10 mouse cellular contexts compared by ENCODE assay signal in genomic region chr4:129934177-129934855, GRCm38 (mm10). TPM values are rescaled to one million over a fixed set of nuclear protein-coding genes. Genes with fewer than 3 reads are reported as not detected.
A peak's percentile ranks its signal among the peaks of the same experiment; 100 is the strongest.
DNase-seq lines count a peak whose midpoint lies in the region; ATAC-seq lines count a peak whose summit lies in the region.
"Had no signal": no experiment of that assay in that cellular context is flagged by ENCODE, and none has a peak within 500 bp of the region (broad histone marks: within the 10 kb centered on the region; RNA-seq: fewer than 3 reads in every experiment).

No protein-coding gene starts in this region.

- H3K27me3 ChIP-seq in midbrain, embryonic 14.5 days (ENCODE audit: control insufficient read depth, insufficient read depth, low read length), result no peaks in the 10 kb centered on the region

- peak; percentile 96 for DNase-seq in brain, adult 2 months (ENCODE audit: low read depth, low spot score)
- peak; percentile 10 to 14 for DNase-seq in cerebellum, adult 18-20 months
- DNase-seq in layer of hippocampus, adult 11-12 months (ENCODE audit: low spot score), result peak; percentile 87
- DNase-seq in midbrain, embryonic 14.5 days, result peak; percentile 72
- DNase-seq in ovary, postnatal 14 days (ENCODE audit: low spot score), result no peak
- no peak for DNase-seq in lung, postnatal 36 days
- DNase-seq in thymus, postnatal 4 days, result no peak

- no peaks in the 10 kb centered on the region for H3K9me3 ChIP-seq in midbrain, embryonic 14.5 days (ENCODE audit: control insufficient read depth, low read length)
- H3K9me3 ChIP-seq: kidney, embryonic 15.5 days had no signal

- H3K4me2 ChIP-seq in midbrain, embryonic 14.5 days (ENCODE audit: low read length), result no peak overlapping the region
- H3K4me2 ChIP-seq: kidney, embryonic 15.5 days had no signal

- no peaks in the 10 kb centered on the region for H3K36me3 ChIP-seq in midbrain, embryonic 14.5 days (ENCODE audit: control insufficient read depth, insufficient read depth, low read length)
- H3K36me3 ChIP-seq: kidney, embryonic 15.5 days had no signal

- H3K4me3 ChIP-seq in midbrain, embryonic 14.5 days (replicated peaks; ENCODE audit: low read depth, low read length), result no peak overlapping the region
- H3K4me3 ChIP-seq: kidney, embryonic 15.5 days had no signal

- 0 out of 2 replicates have a peak, but pooled peaks cover 9% of the 10 kb centered on the region for H3K4me1 ChIP-seq in midbrain, embryonic 14.5 days (ENCODE audit: control insufficient read depth, insufficient read depth, low read length)

- 64% methylated on average over 16 of the region's 16 CpGs for WGBS in midbrain, embryonic 14.5 days

- H3K9ac ChIP-seq in midbrain, embryonic 14.5 days (replicated peaks; ENCODE audit: low read length), result no peak overlapping the region
- H3K9ac ChIP-seq: kidney, embryonic 15.5 days had no signal

- H3K27ac ChIP-seq in midbrain, embryonic 14.5 days (replicated peaks; ENCODE audit: low read depth, low read length), result 0 out of 2 replicates have a peak overlapping the region, but pooled peaks have one; percentile 13
- H3K27ac ChIP-seq: kidney, embryonic 15.5 days had no signal

- ATAC-seq in midbrain, embryonic 14.5 days (ENCODE audit: low FRiP score, low TSS enrichment), result no peak
- ATAC-seq in monocyte, adult 5-6 weeks (replicated peaks; ENCODE audit: insufficient number of reproducible peaks, low FRiP score, low TSS enrichment, poor library complexity, severe bottlenecking), result no peak

RNA-seq across cellular contexts. Expression of gene Spocd1, which starts 5.3 kb away (rescaled TPM):
- polyA plus RNA-seq in midbrain, embryonic 14.5 days (2014; fragmentation: Nextera tagmentation; extraction: Ambion mirVana), result 0.16 TPM in 1 of 2 replicates, not detected in the other
- not detected in 3 replicates for total RNA-seq in monocyte, adult 5-6 weeks (2017)
- polyA plus RNA-seq: kidney, embryonic 15.5 days had no signal

RNA-seq across cellular contexts. Expression of gene Adgrb2, which starts 50.4 kb away (rescaled TPM):
- polyA plus RNA-seq in midbrain, embryonic 14.5 days (2014; fragmentation: Nextera tagmentation; extraction: Ambion mirVana), result 15.9 and 16.9 TPM in 2 replicates
- 2.0 to 2.3 TPM in 2 of 3 replicates, not detected in the other for total RNA-seq in monocyte, adult 5-6 weeks (2017)
- total RNA-seq: megakaryocyte progenitor cell, adult 5-6 weeks had no signal

Comparison
In these comparisons a context has a peak if more than half of its experiments do, and no peak if none do; other contexts are left out.
1. DNase-seq: peak in brain, adult 2 months (single experiment), cerebellum, adult 18-20 months (2 of 2), layer of hippocampus, adult 11-12 months (single experiment) and midbrain, embryonic 14.5 days (single experiment); none in ovary, postnatal 14 days (single experiment), lung, postnatal 36 days (single experiment) and thymus, postnatal 4 days (single experiment).